Mouse (Mus musculus): ENCODE results near the gene Akap13. TPM values are rescaled to one million over a fixed set of nuclear protein-coding genes. Genes with fewer than 3 reads are reported as not detected.
"Not testable (repeated sequence)": the region's sequence is repeated elsewhere in the genome, so short reads cannot be mapped to it uniquely, and the experiment has no call there.

Akap13 gene
- polyA plus RNA-seq, 1 experiment = 13.5 TPM

DNA sequence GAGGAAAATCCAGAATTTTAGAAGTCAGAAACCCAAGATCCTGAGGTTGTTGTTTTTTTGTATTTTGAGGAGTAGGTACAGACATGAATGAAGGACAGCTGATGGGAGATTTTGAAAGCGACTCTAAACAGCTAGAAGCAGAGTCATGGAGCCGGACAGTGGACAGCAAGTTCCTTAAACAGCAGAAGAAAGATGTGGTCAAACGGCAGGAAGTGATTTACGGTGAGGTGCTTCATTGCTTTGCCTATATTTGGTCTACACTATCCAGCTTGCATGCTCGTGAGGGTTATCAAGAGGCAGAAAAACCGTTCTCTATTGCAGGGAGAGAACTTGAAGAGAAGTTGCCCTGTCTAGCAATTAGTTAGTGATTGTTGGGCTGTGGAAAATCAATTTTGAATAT lies 270.6 kb downstream of the Akap13 start:
- Histone ChIP-seq H3K4me3 (ENCODE audit: insufficient read depth, low read length) (no peak overlapping the region), H3K27ac (ENCODE audit: insufficient read depth, low read length) (no peak overlapping the region), H3K4me1 (ENCODE audit: control insufficient read depth, insufficient read depth, low read length) (no peaks in the 10 kb centered on the region)
- no peak for TF ChIP-seq POLR2A (IDR thresholded peaks at IDR 0.05; ENCODE audit: extremely low read depth, insufficient read depth, low read length)
- TF ChIP-seq CTCF (IDR thresholded peaks at IDR 0.05; ENCODE audit: extremely low read depth, insufficient read depth, low read length) = no peak

DNA sequence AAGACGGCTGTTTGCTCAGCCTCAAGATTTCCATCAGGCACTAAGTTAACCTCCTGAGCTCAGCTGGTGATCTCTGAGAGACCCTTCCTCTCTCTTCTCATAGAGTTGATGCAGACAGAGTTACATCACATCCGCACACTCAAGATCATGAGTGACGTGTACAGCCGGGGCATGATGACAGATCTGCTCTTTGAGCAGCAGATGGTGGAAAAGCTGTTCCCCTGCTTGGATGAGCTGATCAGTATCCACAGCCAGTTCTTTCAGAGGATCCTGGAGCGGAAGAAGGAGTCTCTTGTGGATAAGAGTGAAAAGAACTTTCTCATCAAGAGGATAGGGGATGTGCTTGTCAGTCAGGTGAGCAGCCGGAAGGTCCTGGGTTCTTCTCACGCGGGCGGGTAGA lies 271.5 kb downstream of the Akap13 start:
- H3K27ac ChIP-seq (ENCODE audit: insufficient read depth, low read length) = no peak overlapping the region
- H3K4me1 ChIP-seq (ENCODE audit: control insufficient read depth, insufficient read depth, low read length) = no peaks in the 10 kb centered on the region
- TF ChIP-seq CTCF (IDR thresholded peaks at IDR 0.05; ENCODE audit: extremely low read depth, insufficient read depth, low read length) (no peak), POLR2A (IDR thresholded peaks at IDR 0.05; ENCODE audit: extremely low read depth, insufficient read depth, low read length) (no peak)
- no peak overlapping the region for H3K4me3 ChIP-seq (ENCODE audit: insufficient read depth, low read length)

DNA sequence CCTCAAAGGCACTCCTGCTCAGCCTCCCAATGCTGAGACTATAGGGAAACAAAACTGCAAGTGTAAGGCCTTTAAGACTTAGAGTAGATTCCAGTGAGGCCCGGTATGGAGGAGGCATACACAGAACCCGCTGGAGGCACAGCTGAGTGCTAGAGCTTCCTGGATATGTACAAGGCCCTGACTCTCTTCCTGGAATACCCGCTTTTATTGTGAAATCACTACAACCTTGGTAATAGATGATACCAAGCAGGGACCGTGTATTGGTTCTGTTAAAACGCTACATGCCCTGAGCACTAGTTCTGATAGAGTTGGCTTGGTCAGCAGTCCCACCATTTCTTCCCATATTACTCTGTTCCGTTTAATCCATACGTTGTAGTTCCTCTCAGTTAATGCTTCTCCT lies 274.3 kb downstream of the Akap13 start:
- no peaks in the 10 kb centered on the region; the same call in 1 of the 2 replicates for H3K4me1 ChIP-seq (ENCODE audit: control insufficient read depth, insufficient read depth, low read length)
- TF ChIP-seq CTCF (IDR thresholded peaks at IDR 0.05; ENCODE audit: extremely low read depth, insufficient read depth, low read length) (no peak), POLR2A (IDR thresholded peaks at IDR 0.05; ENCODE audit: extremely low read depth, insufficient read depth, low read length) (no peak)
- no peak overlapping the region for H3K4me3 ChIP-seq (ENCODE audit: insufficient read depth, low read length)
- no peak overlapping the region for H3K27ac ChIP-seq (ENCODE audit: insufficient read depth, low read length)

- Histone ChIP-seq H3K27ac (ENCODE audit: insufficient read depth, low read length) (no peak overlapping the region), H3K4me1 (ENCODE audit: control insufficient read depth, insufficient read depth, low read length) (no peaks in the 10 kb centered on the region; the same call in 1 of the 2 replicates)
These were observed 274.9 kb downstream of the Akap13 start for GRCm38 (mm10) chr7:75730216-75730615.

GRCm38 (mm10) chr7:75731951-75732350 lies 276.6 kb downstream of the Akap13 start:
- Histone ChIP-seq H3K27ac (ENCODE audit: insufficient read depth, low read length) (no peak overlapping the region), H3K4me1 (ENCODE audit: control insufficient read depth, insufficient read depth, low read length) (no peaks in the 10 kb centered on the region; the same call in 1 of the 2 replicates), H3K4me3 (ENCODE audit: insufficient read depth, low read length) (no peak overlapping the region)
- TF ChIP-seq CTCF (IDR thresholded peaks at IDR 0.05; ENCODE audit: extremely low read depth, insufficient read depth, low read length) (no peak), POLR2A (IDR thresholded peaks at IDR 0.05; ENCODE audit: extremely low read depth, insufficient read depth, low read length) (no peak)

More at GRCm38 (mm10) chr7:75730216-75730615, 274.9 kb downstream of the Akap13 start:
- H3K4me3 ChIP-seq (ENCODE audit: insufficient read depth, low read length) = no peak overlapping the region
- TF ChIP-seq CTCF (IDR thresholded peaks at IDR 0.05; ENCODE audit: extremely low read depth, insufficient read depth, low read length) = no peak
- no peak for TF ChIP-seq POLR2A (IDR thresholded peaks at IDR 0.05; ENCODE audit: extremely low read depth, insufficient read depth, low read length)

GRCm38 (mm10) chr7:75733166-75733565 lies 277.8 kb downstream of the Akap13 start:
- Histone ChIP-seq H3K27ac (ENCODE audit: insufficient read depth, low read length) (no peak overlapping the region), H3K4me3 (ENCODE audit: insufficient read depth, low read length) (no peak overlapping the region), H3K4me1 (ENCODE audit: control insufficient read depth, insufficient read depth, low read length) (no peaks in the 10 kb centered on the region; the same call in 1 of the 2 replicates)
- no peak for TF ChIP-seq POLR2A (IDR thresholded peaks at IDR 0.05; ENCODE audit: extremely low read depth, insufficient read depth, low read length)
- TF ChIP-seq CTCF (IDR thresholded peaks at IDR 0.05; ENCODE audit: extremely low read depth, insufficient read depth, low read length) = no peak

DNA sequence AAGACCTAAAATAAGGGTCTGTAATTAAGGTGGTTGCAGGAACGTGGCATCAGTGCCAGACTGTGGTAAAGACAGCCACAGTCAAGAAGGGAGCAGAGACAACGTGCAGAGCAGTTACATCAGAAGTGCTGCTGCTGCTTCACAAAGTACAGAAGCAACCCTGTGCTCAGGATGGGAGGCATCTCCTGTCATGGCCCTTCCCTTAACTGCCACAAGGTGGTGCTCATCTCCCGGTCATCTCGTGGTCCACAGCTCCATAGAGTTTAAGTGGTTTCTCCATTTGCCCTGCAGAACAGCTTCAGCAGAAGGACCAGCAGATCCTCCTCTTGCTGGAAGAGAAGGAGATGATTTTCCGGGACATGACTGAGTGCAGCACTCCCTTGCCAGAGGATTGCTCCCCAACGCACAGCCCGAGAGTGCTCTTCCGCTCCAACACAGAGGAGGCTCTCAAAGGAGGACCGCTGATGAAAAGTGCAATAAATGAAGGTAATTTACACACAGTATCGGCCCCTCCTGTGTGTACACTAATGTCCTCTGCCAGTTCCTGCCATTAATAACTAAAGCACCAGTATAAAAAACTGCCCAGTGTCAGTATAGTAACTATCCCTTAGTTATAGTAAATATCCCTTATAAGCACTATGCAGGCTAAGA lies 283.9 kb downstream of the Akap13 start:
- Histone ChIP-seq H3K4me3 (ENCODE audit: insufficient read depth, low read length) (no peak overlapping the region), H3K27ac (ENCODE audit: insufficient read depth, low read length) (no peak overlapping the region), H3K4me1 (ENCODE audit: control insufficient read depth, insufficient read depth, low read length) (no peaks in the 10 kb centered on the region)
- no peak for TF ChIP-seq POLR2A (IDR thresholded peaks at IDR 0.05; ENCODE audit: extremely low read depth, insufficient read depth, low read length)
- TF ChIP-seq CTCF (IDR thresholded peaks at IDR 0.05; ENCODE audit: extremely low read depth, insufficient read depth, low read length) = peak; percentile 98

GRCm38 (mm10) chr7:75744528-75744927 lies 289.2 kb downstream of the Akap13 start:
- no peaks in the 10 kb centered on the region for H3K4me1 ChIP-seq (ENCODE audit: control insufficient read depth, insufficient read depth, low read length)
- no peak overlapping the region for H3K4me3 ChIP-seq (ENCODE audit: insufficient read depth, low read length)
- no peak overlapping the region for H3K27ac ChIP-seq (ENCODE audit: insufficient read depth, low read length)
- TF ChIP-seq POLR2A (IDR thresholded peaks at IDR 0.05; ENCODE audit: extremely low read depth, insufficient read depth, low read length) (no peak), CTCF (IDR thresholded peaks at IDR 0.05; ENCODE audit: extremely low read depth, insufficient read depth, low read length) (no peak)

- TF ChIP-seq CTCF (IDR thresholded peaks at IDR 0.05; ENCODE audit: extremely low read depth, insufficient read depth, low read length) = no peak
- no peak for TF ChIP-seq POLR2A (IDR thresholded peaks at IDR 0.05; ENCODE audit: extremely low read depth, insufficient read depth, low read length)
- no peaks in the 10 kb centered on the region for H3K4me1 ChIP-seq (ENCODE audit: control insufficient read depth, insufficient read depth, low read length)
These were observed 289.8 kb downstream of the Akap13 start for GRCm38 (mm10) chr7:75744978-75745638.

DNA sequence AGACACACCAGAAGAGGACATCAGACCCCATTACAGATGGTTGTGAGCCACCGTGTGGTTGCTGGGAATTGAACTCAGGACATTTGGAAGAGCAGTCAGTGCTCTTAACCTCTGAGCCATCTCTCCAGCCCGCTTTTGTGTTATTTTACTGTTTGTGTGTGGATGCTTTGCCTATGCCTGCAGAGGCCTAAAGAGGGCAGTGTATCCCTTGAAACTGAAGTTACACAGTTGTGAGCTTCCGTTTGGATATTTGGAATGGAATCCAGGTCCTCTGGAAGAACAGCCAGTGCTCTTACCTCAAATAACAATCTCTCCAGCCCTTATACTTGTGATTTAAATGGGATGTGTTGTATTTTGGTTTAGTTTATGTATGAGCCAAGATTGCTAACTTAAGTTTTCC lies 290.6 kb downstream of the Akap13 start:
- not testable (repeated sequence) for H3K27ac ChIP-seq (ENCODE audit: insufficient read depth, low read length); H3K4me1 ChIP-seq (ENCODE audit: control insufficient read depth, insufficient read depth, low read length); H3K4me3 ChIP-seq (ENCODE audit: insufficient read depth, low read length)
- TF ChIP-seq CTCF (IDR thresholded peaks at IDR 0.05; ENCODE audit: extremely low read depth, insufficient read depth, low read length) = peak; percentile 49; the same call in 1 of the 2 replicates

More at GRCm38 (mm10) chr7:75744978-75745638, 289.8 kb downstream of the Akap13 start:
- Histone ChIP-seq H3K27ac (ENCODE audit: insufficient read depth, low read length) (no peak overlapping the region), H3K4me3 (ENCODE audit: insufficient read depth, low read length) (no peak overlapping the region)

Data from cortical plate, adult 2 months (tissue).